Mouse (Mus musculus): ENCODE measurements around the gene Plekho2. TPM values are rescaled to one million over a fixed set of nuclear protein-coding genes. Genes with fewer than 3 reads are reported as not detected.

Plekho2 gene
- polyA plus RNA-seq, 1 experiment from 2014 or later: 16.0 TPM

DNA sequence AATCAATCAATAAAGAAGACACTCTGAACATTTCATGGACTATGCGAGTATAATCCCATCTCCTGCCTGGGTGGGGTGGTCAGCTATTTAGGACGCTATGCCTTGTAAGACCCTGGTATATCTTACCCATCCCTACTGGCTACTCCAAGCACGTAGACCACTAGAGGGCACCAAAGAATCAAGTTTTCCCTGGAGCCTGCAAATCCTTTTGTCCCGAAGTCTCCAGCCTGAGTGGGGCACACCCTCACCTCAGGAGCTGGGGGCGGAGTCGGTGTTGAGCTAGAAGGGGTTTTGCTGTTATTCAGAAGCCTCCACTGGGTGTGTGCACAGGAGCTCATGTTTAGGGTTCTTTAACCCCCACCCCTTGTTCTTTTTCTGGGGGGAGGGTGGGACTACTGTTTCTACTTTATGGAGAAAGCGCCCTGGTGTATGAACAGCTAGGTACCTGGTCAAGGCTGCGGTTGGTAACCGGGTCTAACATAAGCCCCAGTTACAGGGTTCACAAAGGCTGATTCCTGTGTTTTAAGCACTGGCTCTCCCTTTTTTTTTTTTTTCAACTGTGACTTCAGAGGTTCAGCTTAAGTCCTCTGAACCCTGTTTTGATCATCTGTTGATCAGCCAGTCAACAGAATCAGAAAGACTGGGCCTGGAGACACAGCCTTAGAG is 25.8 kb upstream of the Plekho2 start:
- Histone ChIP-seq H3K9me3 (replicated peaks) (no peaks in the 10 kb centered on the region), H3K36me3 (no peaks in the 10 kb centered on the region), H3K27me3 (no peaks in the 10 kb centered on the region), H3K4me2 (replicated peaks) (peak overlapping the region; percentile 52), H3K4me1 (no peaks in the 10 kb centered on the region; the same call in none of the 2 replicates), H3K27ac (replicated peaks) (no peak overlapping the region), H3K4me3 (replicated peaks) (0 out of 2 replicates have a peak overlapping the region, but pooled peaks have one; percentile 13), H3K9ac (no peak overlapping the region)
- ATAC-seq (ENCODE audit: insufficient number of reproducible peaks, low FRiP score, low TSS enrichment, low read depth): peak; percentile 67
- WGBS: 6% methylated on average over 9 of the region's 9 CpGs

DNA sequence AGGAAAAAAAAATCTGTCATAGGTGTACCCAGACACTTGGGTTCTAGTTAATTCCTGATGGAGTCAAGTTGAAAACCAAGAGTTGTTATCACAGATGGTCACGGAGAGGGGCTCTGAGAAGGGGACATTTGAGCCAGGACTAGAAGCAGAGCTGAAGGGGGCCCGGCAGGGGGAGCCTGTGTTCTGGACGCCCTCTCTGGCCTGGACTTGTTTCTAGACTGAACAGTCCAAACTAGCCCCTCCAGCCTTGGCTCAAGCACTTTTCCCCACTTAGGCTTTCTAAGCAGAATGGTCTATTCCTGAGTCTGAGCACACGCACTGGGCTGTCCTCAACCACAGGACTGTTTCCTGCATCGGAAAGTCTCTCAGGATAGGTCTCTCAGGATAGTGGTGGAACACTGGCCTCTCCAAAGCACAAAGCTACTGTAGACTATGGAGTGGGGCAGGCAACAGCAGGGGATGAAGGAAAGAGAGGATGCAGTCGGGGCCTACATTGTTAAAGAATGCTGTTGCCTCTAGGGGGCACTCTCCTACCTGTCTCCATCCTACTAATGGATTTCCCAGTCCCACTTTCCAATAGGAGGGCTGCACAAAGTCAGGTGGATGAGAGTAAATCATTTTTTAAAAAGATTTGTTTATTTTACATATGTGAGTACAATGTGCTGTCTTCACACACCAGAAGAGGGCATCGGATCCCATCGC is 23.7 kb upstream of the Plekho2 start:
- ATAC-seq (ENCODE audit: insufficient number of reproducible peaks, low FRiP score, low TSS enrichment, low read depth): no peak
- Histone ChIP-seq H3K9ac (no peak overlapping the region), H3K9me3 (replicated peaks) (no peaks in the 10 kb centered on the region), H3K27ac (replicated peaks) (no peak overlapping the region), H3K36me3 (no peaks in the 10 kb centered on the region), H3K4me2 (replicated peaks) (no peak overlapping the region), H3K4me1 (no peaks in the 10 kb centered on the region; the same call in none of the 2 replicates), H3K27me3 (no peaks in the 10 kb centered on the region), H3K4me3 (replicated peaks) (no peak overlapping the region)
- 50% methylated on average over 8 of the region's 8 CpGs for WGBS

DNA sequence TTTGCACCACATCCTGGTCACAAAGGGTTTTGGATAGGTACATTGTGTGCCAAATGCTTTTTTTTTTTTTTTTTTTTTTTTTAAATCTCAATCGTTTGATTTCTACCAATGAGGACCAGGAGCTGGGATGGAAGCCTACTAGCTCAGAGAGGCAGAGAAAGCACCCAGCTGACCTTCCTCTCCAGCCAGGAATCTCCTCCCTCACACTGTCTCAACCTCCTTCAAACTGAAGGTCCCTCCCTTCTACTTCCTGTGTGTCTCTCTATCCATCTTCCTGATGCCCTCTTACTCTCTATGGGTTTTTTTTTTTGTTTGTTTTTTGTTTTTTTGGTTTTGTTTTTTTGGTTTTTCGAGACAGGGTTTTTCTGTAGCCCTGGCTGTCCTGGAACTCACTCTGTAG is 21.1 kb upstream of the Plekho2 start:
- no peaks in the 10 kb centered on the region for H3K9me3 ChIP-seq (replicated peaks)
- H3K9ac ChIP-seq: no peak overlapping the region
- H3K4me3 ChIP-seq (replicated peaks): no peak overlapping the region
- H3K4me2 ChIP-seq (replicated peaks): no peak overlapping the region
- H3K27ac ChIP-seq (replicated peaks): no peak overlapping the region
- H3K27me3 ChIP-seq: no peaks in the 10 kb centered on the region
- 77% methylated on average over 2 of the region's 2 CpGs for WGBS
- H3K4me1 ChIP-seq: no peaks in the 10 kb centered on the region; the same call in 1 of the 2 replicates
- H3K36me3 ChIP-seq: no peaks in the 10 kb centered on the region
- no peak for ATAC-seq (ENCODE audit: insufficient number of reproducible peaks, low FRiP score, low TSS enrichment, low read depth)

DNA sequence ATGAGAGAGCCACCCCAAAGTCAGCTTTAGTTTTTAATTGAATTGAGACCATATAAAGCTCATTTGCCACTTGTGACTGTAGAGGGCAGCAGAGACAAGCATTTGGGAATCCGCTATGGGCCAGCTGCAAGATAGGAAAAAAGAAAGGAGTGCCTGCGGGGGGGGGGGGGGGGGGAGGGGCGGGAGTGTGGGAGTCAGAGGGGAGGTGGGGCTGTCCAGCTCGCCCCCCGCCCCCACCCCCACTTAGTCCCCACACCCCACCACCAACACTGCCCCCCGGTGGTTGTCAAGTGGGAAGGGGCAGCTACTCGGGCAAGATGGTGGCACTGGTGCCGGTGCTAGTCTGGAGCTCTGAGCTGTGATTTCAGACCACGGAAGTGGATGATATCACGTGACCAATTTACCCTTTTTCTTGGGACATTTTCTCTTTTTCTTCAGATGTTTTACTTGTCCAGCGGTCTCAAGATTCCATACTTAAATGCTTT is 19.0 kb upstream of the Plekho2 start:
- no peaks in the 10 kb centered on the region for H3K27me3 ChIP-seq
- H3K36me3 ChIP-seq: peaks cover 16% of the 10 kb centered on the region
- H3K9me3 ChIP-seq (replicated peaks): no peaks in the 10 kb centered on the region
- no peak overlapping the region for H3K9ac ChIP-seq
- no peak overlapping the region; the same call in 1 of the 2 replicates for H3K4me2 ChIP-seq (replicated peaks)
- no peaks in the 10 kb centered on the region for H3K4me1 ChIP-seq
- H3K4me3 ChIP-seq (replicated peaks): no peak overlapping the region
- H3K27ac ChIP-seq (replicated peaks): no peak overlapping the region
- ATAC-seq (ENCODE audit: insufficient number of reproducible peaks, low FRiP score, low TSS enrichment, low read depth): no peak
- WGBS: 46% methylated on average over 8 of the region's 11 CpGs

DNA sequence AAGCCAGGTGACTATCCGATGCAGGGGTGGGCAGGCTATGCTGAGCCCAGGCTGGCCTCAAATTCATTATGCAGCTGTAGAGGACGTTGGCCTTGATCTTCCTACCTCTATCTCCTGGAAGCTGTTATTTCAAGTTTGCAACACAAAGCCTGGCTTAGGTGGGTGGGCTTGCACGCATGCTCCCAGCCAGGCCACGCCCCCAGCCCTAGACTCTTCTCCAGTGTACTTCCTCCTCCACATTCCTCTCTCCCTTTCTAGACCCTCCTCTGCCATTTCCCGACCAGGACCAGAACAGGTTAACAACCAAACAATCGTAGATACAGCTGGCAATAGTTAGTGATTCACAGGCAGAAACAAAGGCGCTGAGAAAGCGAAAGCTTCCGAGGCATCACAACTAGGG is 13.8 kb upstream of the Plekho2 start:
- Histone ChIP-seq H3K4me1 (peaks cover 12% of the 10 kb centered on the region), H3K27ac (replicated peaks) (no peak overlapping the region), H3K9me3 (replicated peaks) (no peaks in the 10 kb centered on the region), H3K36me3 (peaks cover 41% of the 10 kb centered on the region), H3K4me3 (replicated peaks) (no peak overlapping the region), H3K9ac (no peak overlapping the region), H3K27me3 (no peaks in the 10 kb centered on the region), H3K4me2 (replicated peaks) (no peak overlapping the region)
- no peak for ATAC-seq (ENCODE audit: insufficient number of reproducible peaks, low FRiP score, low TSS enrichment, low read depth)
- WGBS: 69% methylated on average over 9 of the region's 9 CpGs

DNA sequence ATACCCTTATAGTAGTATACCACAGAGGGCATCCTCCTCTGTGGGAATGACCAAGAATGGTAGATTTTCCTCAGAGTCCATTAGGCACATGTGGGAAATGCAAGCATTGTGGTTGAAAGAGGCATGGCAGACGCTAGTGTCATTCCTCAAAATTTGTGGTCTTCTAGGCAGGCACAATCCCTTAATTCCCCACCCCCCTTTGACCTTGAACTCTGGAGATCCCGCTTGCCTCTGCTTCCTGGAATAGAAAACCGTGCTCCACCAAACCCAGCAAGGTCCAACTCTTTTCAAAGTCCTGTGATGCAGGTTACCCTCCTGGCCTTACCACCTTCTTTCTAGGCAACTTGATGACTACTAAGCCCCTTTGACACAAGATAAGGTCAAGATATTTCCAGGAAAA is 12.9 kb upstream of the Plekho2 start:
- no peak overlapping the region for H3K27ac ChIP-seq (replicated peaks)
- H3K9ac ChIP-seq: no peak overlapping the region
- ATAC-seq (ENCODE audit: insufficient number of reproducible peaks, low FRiP score, low TSS enrichment, low read depth): no peak
- H3K4me1 ChIP-seq: peaks cover 21% of the 10 kb centered on the region
- H3K4me3 ChIP-seq (replicated peaks): no peak overlapping the region
- H3K27me3 ChIP-seq: no peaks in the 10 kb centered on the region
- H3K4me2 ChIP-seq (replicated peaks): no peak overlapping the region
- no peaks in the 10 kb centered on the region for H3K9me3 ChIP-seq (replicated peaks)
- H3K36me3 ChIP-seq: peaks cover 41% of the 10 kb centered on the region
- 90% methylated on average over 3 of the region's 3 CpGs for WGBS

DNA sequence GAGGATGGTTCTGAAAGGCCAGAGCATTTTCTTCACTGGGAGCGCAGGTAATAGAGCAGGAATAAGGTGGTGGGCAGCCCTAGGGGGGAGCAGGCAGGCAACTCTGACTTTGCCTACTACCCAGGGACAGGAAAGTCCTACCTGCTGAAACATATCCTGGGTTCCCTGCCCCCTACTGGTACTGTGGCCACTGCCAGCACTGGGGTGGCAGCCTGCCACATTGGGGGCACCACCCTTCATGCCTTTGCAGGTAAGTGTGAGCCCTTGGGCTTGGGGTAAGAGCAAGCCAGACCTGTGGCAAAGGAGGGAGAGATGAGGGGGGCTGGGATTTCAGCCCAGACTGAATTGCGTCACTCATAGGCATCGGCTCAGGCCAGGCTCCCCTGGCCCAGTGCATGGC is 9.3 kb upstream of the Plekho2 start:
- H3K27me3 ChIP-seq: no peaks in the 10 kb centered on the region
- peaks cover 31% of the 10 kb centered on the region for H3K4me1 ChIP-seq
- no peaks in the 10 kb centered on the region for H3K9me3 ChIP-seq (replicated peaks)
- peak overlapping the region; percentile 92 for H3K4me2 ChIP-seq (replicated peaks)
- whole genome bisulfite sequencing: 94% methylated on average over 3 of the region's 3 CpGs
- H3K9ac ChIP-seq: no peak overlapping the region
- no peak overlapping the region for H3K27ac ChIP-seq (replicated peaks)
- ATAC-seq (ENCODE audit: insufficient number of reproducible peaks, low FRiP score, low TSS enrichment, low read depth): no peak
- H3K4me3 ChIP-seq (replicated peaks): peak overlapping the region; percentile 55
- peaks cover 25% of the 10 kb centered on the region for H3K36me3 ChIP-seq

DNA sequence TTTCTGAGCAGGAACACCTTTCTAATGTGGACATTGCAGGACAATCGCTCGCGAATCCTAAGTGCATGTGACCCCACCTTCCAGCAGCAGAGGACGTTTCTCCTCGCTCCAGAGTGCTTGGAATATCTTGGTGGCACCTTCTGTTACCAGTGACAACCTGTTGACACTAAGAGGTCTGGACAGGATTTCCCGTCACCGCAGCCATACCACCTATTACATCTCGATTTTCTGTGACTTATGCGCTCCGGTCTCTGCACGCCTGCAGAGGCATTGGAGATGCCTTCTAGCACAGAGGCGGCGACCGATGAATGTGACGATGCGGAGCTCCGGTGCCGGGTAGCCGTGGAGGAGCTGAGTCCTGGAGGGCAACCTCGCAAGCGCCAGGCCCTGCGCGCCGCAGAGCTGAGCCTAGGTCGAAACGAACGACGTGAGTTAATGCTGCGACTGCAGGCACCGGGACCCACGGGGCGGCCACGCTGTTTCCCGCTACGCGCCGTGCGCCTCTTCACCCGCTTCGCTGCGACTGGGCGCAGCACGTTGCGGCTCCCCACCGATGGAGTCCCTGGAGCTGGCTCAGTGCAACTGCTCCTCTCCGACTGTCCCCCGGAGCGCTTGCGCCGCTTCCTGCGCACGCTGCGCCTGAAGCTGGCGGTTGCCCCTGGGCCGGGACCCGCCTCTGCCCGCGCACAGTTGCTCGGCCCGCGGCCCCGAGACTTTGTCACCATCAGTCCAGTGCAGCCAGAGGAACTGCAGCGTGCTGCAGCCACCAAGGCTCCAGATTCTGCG is 7.9 kb upstream of the Plekho2 start:
- H3K4me1 ChIP-seq: peaks cover 31% of the 10 kb centered on the region
- H3K27me3 ChIP-seq: no peaks in the 10 kb centered on the region
- peak overlapping the region; percentile 55 for H3K4me3 ChIP-seq (replicated peaks)
- 0 out of 2 replicates have a peak, but pooled peaks have one; percentile 41 for ATAC-seq (ENCODE audit: insufficient number of reproducible peaks, low FRiP score, low TSS enrichment, low read depth)
- H3K4me2 ChIP-seq (replicated peaks): peak overlapping the region; percentile 92
- H3K9ac ChIP-seq: peak overlapping the region; percentile 50
- WGBS: under 1% methylated on average over 64 of the region's 64 CpGs
- no peak overlapping the region for H3K27ac ChIP-seq (replicated peaks)
- no peaks in the 10 kb centered on the region for H3K9me3 ChIP-seq (replicated peaks)
- peaks cover 14% of the 10 kb centered on the region for H3K36me3 ChIP-seq

DNA sequence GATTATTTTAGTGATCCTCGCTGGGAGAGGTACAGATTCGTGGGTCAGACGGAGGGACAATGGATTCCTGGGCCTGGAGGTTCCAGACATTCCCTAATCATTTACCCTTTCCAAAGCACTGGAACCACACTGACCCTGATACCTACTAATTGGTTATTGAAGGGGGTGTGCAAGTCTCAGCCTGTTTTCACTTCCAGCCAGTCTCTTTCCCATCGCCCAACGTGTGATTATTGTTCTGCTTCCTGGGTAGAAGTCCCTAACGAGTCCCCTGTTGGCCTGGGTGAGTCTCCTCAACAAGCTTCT is 7.4 kb upstream of the Plekho2 start:
- peaks cover 10% of the 10 kb centered on the region; the same call in 1 of the 2 replicates for H3K36me3 ChIP-seq
- under 1% methylated on average over 6 of the region's 6 CpGs for WGBS
- no peaks in the 10 kb centered on the region for H3K27me3 ChIP-seq
- peaks cover 31% of the 10 kb centered on the region for H3K4me1 ChIP-seq
- no peak overlapping the region for H3K9ac ChIP-seq
- H3K27ac ChIP-seq (replicated peaks): peak overlapping the region; percentile 39; the same call in 1 of the 2 replicates
- peak overlapping the region; percentile 55 for H3K4me3 ChIP-seq (replicated peaks)
- no peak for ATAC-seq (ENCODE audit: insufficient number of reproducible peaks, low FRiP score, low TSS enrichment, low read depth)
- H3K4me2 ChIP-seq (replicated peaks): peak overlapping the region; percentile 92
- H3K9me3 ChIP-seq (replicated peaks): no peaks in the 10 kb centered on the region

DNA sequence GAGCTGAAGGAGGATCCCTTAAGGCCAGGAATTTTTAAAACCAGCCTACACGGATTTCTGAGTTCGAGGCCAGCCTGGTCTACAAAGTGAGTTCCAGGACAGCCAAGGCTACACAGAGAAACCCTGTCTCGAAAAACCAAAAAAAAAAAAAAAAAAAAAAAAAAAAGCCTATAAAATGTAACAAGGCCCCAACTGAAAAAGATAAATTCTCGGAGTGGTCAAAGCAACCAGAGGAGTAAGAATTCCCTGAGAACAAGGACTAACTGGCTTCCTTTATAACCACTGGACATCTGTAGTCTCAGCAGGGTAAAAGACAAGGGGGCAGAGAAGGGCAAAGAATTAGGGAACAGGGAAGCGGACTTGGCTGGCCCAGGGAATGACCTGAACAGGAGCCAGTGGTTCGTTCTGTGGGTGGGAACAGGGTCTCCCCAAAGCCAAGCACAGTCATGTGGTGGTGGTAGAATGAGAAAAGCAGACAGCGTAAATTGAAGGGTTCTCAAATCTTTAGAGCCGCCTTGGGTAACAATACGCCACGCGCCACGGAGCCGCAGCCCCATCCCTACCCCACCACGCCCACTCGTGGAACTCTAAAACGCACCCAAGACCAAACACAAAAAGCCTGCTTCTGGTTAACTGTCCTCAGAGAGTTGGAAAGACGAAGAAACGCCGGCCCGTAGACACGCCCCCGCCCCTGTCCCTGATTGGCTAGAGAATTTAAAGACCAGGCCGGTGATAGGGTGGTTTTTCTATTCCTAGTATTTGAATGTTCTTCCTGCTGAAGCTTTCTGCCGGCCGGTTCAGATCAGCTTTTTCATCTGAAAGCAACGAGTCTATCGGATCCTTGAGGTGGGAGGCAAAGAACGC is 6.8 kb upstream of the Plekho2 start, which contains the start of gene Pif1:
TSS of gene Pif1 (plus strand) at position 755 of the 864 bp plus-strand sequence.
- peak; percentile 86 for ATAC-seq (ENCODE audit: insufficient number of reproducible peaks, low FRiP score, low TSS enrichment, low read depth)
- 9% methylated on average over 28 of the region's 28 CpGs for WGBS

More for the DNA sequence above, 6.8 kb upstream of the Plekho2 start, which contains the start of gene Pif1:
- peak within 1 kb of the TSS; percentile 53 for H3K27ac ChIP-seq (replicated peaks)
- peak within 1 kb of the TSS; percentile 50 for H3K9ac ChIP-seq
- peak within 1 kb of the TSS; percentile 55 for H3K4me3 ChIP-seq (replicated peaks)
- no peaks in the 10 kb centered on the region for H3K27me3 ChIP-seq
- H3K9me3 ChIP-seq (replicated peaks): no peaks in the 10 kb centered on the region
- H3K36me3 ChIP-seq: peaks cover 9% of the 10 kb centered on the region; the same call in 1 of the 2 replicates
- H3K4me1 ChIP-seq: peaks cover 31% of the 10 kb centered on the region
- peak within 1 kb of the TSS; percentile 92 for H3K4me2 ChIP-seq (replicated peaks)
